Mouse (Mus musculus) layer of hippocampus, adult 18-20 months (tissue): ENCODE data around the gene Gm28038. TPM values are rescaled to one million over a fixed set of nuclear protein-coding genes. Genes with fewer than 3 reads are reported as not detected.
A peak's percentile ranks its signal among the peaks of the same experiment; 100 is the strongest.

Experiments used
- DNase-seq, 2 experiments: peaks; one replicate each; pipeline ENCODE4 v3.0.0; 2022; ENCODE audit warnings: low spot score in 2 of 2
- total RNA-seq, 2 experiments: library from RNA; stranded (reverse); gene quantifications; 2 replicates each; pipeline ENCODE4 v1.2.3; 2021

Gm28038 gene
- total RNA-seq, 2 experiments from 2014 or later: not detected

DNA sequence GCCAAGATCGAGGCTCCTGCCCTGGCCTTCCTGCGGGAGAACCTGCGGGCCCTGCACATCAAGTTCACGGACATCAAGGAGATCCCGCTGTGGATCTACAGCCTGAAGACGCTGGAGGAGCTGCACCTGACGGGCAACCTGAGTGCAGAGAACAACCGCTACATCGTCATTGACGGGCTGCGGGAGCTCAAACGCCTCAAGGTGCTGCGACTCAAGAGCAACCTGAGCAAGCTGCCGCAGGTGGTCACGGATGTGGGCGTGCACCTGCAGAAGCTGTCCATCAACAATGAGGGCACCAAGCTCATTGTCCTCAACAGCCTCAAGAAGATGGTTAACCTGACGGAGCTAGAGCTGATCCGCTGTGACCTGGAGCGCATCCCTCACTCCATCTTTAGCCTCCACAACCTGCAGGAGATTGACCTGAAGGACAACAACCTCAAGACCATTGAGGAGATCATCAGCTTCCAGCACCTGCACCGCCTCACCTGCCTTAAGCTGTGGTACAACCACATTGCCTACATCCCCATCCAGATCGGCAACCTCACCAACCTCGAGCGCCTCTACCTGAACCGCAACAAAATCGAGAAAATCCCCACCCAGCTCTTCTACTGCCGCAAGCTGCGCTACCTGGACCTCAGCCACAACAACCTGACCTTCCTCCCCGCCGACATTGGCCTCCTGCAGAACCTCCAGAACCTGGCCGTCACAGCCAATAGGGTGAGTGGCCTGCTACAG is 24.1 kb upstream of the Gm28038 start:
- no peak for DNase-seq

DNA sequence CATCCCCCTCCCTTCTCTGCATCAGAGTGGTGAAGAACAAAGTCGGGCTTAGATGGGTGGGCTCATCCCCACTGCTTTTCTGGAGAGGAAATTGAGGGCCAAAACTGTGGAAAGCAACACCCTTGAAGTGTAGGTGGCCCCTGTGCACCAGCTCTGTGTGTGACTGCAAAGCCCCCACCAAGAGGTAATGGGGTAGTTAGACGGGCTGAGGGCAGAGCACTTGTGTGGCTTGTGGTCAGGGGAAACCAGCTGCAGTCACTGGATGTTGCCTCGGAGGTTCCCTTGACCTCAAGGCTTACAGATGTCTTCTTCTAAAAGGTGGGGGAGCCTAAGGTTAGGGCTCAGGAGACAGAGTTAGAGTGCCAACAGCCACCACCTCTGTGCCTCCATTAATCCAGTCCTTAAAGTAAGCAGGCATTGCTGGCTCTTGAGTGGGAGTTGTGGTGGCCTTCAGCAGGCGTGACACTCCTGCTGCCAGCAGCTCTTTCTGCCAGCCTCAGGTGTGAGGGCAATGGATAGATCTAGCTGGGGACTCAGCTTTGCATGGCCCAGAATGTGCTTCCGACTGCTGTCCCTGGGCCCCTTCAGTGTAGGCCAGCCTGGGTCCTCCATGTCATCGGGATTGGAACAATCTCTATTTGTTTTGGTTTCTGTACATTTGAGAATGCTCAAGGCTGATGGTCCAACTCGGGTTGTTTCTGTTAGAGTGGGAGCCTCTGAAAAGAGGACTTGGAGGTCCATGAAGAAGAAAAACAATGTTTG is 23.0 kb upstream of the Gm28038 start:
- no peak for DNase-seq

DNA sequence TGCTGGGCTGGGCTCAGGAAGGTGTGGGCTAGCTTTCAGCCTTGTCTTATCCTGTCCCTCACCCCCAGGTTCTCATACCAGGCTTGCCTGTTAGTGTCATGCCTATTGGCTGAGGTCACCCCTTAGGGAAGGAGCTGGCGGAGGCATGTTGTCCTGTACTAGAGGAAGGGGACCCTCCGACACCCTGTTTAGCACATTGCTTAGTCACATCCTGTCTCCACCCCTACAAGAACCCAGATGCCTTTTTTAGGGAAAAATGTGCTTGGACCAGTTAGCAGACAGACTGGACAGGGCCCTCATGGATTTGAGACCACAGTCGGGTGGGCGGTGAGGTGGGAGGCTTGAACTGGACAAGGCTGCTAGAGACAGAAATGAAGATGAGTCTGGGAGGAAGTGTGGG is 22.2 kb upstream of the Gm28038 start:
- no peak for DNase-seq

DNA sequence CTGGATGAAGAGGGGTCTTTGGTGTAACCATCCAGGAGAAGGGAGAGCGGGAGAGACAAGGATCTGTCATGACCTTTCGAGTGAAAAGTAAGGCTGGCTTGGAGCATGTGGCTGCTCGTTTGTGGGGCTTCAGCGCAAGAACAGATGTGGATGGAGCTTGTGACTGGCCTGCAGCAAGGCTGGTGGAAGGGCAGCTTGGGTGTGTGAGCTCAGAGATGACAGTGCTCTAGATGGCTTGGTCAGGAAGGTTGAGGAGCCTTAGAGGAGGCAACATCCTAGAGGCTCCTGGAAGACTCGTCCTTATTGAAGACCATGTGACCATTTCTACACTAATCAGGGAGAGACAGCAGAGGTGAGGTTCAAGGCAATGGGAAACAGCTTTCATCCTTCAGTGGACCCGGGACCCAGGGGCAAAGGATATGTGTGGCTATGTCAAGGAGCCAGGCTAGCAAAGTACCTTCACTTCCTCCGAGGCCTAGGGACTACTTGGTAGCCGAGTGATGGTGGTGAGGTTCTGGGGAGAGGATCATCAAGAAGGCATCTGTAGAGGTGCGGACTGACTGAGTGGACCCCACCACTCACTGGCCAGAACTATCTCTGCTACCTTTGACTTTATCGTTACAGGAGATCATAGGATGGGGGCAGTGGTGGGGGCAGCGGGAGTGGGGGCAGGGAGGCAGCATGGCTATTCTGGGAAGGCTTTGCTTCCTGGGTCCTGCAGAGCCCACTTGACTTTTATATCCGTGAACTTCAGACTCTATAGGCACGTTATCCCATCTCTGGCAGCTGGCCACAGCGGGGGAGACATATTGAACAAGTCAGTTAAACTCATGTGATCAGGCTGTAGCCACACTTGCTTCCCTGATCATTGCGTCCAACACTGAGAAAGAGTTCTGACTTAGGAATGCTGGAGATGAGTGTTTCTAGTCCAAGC is 21.4 kb upstream of the Gm28038 start:
- no peak for DNase-seq

DNA sequence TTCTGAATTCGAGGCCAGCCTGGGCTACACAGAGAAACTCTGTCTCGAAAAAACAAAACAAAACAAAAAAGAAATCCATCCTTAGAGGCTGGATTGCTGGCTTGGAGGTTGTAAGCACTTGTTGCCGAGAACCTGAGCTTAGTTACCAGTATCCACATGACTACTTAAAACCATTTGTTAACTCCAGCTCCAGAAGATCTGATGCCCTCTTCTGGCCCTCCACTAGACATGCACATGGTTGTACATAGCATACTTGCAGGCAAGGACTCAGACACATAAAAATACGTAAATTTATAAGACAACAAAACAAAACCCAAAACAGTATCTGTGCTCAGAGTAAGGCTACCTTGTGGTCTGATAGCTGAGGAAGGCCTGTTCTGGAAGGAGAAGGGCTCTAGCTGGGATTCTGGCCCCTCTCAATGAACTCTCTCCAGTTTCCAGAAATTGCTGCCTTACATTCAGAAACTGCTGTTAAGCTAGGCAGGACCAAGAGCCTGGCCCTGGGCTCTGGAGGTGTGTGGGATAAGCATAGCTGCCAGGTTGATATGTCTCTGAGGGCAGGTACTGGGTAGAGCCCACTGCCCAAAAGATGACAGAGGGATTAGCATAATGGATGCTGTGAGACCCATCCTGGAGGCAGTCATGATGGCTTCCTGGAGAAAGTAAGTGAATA is 19.6 kb upstream of the Gm28038 start:
- DNase-seq: no peak

DNA sequence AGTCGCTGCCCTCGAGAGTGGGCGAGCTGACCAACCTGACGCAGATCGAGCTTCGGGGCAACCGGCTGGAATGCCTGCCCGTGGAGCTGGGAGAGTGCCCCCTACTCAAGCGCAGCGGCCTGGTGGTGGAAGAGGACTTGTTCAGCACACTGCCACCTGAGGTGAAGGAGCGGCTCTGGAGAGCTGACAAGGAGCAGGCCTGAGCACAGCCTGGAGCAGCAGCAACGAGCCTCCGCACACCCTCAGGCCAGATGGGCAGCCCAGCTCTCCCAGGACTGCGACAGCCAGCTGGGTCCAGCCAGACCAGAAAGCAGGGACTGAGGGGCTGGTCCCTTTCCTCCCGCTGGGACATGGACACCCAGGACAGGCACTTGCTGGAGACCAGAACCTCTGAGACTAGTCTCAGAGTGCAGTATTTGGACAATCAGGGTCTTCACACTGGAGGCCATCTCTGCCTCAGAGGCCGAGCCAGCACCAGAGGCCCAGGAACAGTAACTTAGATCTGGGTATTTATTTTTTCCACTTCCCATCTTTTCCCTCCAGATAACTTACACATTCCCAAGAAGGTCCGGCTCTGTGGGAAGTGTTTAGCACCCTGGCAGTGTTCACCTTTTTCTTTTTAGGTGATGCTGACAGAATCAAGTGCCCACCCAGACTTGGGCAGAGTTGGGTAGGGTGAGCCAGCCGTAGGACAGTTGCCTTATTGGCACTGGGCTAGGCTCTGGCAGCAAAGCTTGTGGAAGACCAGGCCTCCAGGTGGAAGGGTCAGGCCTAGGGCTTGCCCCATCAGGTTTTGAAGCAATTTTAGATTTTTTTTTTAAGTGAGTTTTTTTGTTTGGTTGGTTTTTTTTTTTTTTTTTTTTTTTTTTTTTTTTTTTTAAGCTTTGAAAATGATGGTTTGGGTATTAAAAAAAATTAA is 18.7 kb upstream of the Gm28038 start:
- no peak for DNase-seq

DNA sequence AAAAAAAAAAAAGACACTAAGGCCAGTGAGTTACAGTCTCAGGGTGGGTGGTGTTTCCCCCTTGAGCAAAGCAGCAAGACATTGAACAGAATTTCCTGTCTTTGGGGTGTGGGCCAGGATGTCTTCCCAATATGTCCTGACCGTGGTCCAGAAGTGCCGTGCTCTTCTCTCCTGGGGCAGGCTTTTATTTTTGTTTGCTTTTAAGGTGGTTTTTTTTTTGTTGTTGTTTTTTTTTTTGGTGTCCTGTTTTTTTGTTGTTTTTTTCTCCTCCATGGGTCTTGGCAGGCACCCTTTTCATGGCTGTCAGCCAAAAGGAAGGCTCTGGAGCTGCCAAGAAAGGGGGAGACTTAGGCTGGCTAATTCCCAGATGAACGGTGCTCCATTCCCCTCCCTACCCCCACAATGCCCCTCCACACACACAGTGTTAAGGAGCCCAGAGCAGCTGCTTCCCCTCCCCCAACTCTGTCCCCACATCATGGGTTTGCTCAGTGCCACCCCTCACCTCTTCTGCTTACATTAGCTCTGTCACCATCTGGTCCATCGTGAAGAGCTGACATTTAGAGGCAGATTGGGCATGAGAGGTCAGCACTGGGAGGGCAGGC is 17.9 kb upstream of the Gm28038 start:
- peak; percentile 28 to 68 for DNase-seq

DNA sequence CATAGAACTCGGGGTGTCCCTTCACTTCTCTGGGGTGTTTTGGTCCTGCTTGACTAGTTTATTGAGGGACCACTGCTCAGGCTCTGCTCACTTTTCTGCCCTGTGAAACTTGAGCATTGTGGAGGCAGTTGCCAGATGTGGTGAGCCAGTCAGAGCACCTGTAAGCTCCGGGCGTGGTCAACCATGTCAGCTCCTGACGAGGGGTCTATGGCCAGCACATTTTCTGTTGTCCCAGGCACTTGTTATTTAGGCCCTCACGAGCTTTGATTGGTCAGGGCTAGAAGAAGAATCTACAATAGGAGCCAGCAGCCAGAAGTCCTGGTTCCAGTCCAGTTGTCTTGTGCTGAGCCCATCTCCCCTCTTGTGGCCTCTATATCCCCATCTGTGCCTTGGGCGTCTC is 17.0 kb upstream of the Gm28038 start:
- DNase-seq: no peak

DNA sequence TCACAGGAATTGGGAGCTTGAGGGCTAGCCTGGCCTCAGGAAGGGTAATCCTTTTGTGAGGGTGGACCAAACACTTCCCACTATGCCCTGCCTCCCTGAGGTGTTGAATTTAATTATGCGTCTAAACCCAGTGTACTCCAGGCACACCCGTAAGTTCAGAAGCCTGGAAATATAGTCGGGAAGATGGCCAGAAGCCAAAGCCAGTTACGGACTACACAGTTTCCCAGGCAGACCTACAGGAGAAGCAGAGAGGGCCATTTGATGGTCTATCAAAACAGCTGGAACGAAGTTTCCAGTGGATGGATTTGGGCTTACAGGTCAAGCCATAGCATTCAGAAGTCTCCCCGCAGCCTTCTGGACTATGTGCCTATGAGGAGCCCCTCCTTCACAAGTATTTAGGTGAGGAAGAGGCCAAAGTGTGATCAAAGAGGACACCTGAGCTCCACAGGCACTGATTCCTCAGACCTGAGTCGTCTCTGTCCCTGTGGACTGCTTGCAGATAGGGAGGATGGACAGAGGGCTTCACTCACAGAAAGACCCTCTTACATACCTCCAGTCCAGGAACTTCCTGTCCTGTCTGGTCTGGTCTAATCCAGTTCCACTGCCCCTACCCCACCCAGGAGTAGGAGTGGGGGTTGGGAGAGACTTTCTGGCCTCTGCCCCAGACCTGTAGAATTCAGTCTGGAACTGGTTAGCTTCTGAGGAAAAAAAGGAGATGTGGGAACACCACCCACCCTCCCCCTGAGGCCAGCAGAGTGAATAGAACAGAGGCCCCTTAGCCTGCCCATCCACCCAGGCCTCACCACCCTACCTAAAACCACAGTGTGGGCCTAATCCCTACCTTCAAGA is 15.9 kb upstream of the Gm28038 start:
- DNase-seq: no peak

DNA sequence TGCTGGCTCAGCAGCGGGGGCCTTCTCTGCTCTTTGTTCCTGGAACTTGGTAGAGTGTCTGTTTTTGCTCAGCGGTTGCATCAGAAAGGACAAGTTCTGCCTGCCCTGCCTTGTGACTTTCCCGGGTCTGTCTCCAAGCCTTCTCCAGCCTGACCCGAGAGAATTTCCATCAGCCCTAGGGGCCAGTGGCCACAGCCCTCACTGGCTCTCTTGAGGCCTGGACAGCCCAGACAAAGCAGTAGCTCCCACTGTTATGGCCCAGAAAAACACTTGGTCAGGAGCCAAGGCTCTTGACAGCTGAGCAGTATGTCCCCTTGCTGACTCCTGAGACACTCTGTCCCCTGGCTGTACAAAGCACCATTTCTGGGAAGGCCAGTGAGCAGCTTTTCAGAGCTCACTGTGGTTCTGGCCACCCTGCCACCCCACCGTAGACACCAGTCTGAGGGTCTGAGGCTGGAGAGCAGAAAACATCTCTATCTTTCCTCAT is 15.0 kb upstream of the Gm28038 start, which contains the start of gene Phyhd1:
Gene Phyhd1, plus strand, starts transcription at position 437 of the 487 bp plus-strand sequence.
- DNase-seq: peak; percentile 27 to 90

DNA sequence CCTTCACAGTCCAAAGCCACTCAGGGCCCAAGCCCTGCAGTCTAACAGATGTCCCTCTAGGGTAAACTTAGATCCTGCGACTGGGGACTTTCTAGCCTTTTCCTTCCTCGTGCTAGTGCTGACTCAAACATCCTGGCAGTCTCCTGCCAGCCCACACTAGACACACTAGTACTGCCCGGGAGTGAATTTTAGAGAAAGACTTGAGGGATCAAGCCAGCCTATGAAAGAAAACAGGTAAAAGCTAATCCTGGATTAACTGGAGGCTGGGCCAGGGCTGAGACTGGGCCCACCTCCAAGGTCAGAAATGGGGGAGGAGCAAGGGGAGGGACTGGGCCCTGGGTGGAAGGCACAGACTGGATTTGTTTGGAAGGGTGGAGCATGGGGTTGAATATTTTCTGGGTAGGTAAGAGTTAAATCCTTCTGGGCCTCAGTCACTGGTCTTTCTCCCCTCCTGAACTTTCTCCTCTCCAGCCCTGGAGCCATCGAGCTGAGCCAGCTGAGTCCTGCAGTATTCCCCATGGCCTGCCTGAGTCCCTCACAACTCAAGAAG is 14.4 kb upstream of the Gm28038 start:
- peak in 1 of 2 experiments; percentile 47 for DNase-seq

DNA sequence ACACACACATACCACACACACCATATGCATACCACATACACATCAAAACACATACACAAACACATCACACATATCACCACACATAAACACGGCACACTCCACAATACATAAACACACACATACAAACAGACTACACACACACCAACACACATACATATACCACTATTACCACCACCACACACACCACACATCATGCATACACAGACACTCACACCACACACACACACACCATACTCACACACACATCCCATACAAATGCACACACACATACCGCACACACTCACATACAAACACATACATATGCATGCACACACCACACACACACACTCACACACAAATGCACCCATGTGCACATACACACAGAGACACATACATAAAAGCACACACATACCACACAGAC is 13.4 kb upstream of the Gm28038 start:
- no peak for DNase-seq

DNA sequence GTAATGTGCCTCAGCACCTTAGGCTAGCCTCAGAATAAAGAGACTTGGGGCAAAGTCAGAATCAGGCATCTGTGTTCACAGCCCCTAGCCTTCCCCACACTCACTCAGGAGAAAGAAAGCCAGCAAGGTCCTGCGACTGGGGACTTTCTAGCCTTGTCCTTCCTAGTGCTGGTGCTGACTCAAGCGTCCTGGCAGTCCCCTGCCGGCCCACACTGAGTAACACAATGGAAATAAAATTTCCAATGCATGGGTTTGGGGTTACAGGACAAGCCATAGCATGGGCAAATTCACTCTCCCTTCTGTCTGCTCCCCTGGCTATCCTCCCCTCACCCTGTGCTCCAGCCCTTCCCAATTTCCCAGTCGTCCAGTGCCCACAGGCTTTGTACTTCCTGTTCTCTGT is 12.5 kb upstream of the Gm28038 start:
- DNase-seq: no peak

DNA sequence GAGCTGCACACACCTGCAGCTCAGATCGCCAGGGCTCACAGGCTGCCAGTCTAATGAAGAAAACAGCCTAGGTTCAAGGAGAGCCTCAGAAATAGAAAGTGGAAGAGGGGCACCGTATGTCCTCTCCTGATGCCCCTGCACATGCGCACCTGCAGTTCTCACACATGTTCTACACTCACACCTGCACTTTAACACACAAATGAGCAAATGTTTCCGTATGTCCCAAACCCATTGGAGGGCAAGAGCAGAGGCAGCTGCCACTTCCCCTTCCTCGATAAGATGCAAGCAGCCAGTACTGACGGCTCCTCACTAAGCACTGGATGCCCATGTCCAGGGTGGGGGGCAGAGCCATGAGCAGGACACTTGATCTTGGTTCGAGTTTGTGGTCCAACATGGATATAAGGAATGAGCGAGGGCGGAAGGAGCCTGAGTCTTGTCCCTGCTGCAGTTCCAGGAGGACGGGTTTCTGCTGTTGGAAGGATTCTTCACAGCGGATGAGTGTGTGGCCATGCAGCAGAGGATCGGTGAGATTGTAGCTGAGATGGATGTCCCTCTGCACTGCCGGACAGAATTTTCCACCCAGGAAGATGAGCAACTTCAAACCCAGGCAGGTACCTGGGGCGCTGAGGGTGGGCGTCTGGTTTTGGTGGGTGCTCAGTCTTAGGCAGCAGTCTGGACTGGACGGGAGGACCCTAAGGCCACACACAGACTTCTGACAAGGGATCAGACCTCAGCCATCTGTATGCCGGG is 11.4 kb upstream of the Gm28038 start:
- DNase-seq: no peak

DNA sequence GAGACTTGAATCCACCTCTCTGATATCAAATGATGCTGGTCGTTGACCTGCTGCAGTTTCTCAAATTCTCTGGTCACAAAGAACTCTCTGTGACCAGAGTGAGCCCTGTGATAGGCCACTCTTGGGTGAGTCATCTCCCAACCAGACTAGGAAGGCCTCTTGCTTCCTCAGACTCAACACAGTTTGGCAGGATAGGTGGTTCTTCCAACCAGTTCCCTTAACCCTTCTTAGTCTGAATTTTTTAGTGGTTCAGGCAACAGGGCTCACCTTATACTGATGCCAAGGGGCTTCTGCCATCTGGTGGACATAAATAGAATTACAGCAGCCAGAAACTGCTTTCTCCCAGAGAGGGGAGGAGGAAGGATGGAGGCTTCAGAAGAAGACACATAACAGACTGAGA is 10.7 kb upstream of the Gm28038 start:
- DNase-seq: peak; percentile 48 to 83

DNA sequence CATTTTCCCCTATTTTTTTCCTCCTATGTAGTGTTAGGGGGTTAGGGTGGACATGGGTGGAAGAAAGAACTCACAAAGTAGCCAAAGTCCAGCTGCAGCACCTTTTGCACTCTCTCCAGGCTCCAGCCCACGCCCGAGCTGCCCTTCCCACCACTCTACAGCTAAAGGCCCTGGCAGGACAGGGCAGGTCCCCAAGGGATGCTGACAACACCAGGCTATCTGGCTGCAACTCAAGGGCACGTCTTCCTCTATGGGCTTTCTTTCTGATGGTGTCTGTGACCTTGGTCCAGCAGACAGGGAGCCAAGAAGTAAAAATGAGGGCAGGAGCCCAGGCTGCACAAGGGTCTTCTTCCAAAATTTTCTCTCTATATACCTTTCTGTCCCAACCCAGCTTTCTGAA is 808 bp downstream of the Gm28038 start:
- no peak for DNase-seq

DNA sequence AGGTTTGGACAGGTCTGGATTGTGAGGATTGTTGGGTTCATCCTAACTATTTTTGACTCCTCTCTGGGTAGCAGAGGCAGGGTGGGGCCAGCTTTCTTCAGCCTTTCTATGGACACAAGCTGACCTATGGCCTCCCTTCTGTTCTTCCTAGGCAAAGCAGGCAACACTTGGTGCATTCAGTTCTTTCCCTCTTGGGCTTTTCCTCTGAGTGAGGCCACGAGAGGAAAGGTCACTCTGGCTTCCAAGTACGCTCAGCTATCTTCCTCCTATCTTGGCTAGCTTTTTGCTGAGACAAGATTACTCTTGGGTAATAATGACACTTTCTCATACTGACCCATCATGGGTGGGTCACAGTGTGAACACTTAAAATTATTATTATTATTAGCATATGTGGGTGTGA is 2.4 kb downstream of the Gm28038 start:
- no peak for DNase-seq
